21 mouse cellular contexts compared by ENCODE assay signal in the genomic region with DNA sequence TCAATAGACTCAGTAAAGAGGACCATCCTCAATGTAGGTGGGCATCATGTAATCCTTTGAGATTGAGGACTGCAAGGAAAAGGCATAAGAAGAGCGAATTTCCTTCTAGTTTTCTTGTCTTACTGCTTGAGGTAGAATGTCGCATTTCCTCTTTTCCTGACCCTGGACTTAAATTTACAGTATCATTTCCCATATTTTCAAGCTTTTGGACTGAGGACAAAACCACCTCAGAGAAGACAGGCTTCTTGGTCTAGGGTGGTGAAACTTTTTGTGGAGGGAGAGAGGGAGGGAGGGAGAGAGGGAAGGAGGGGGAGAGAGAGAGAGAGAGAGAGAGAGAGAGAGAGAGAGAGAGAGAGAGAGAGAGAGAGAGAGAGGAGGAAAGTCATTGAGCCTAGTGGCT.
"Had no signal": no experiment of that assay in that cellular context is flagged by ENCODE, and none has a peak within 500 bp of the region (broad histone marks: within the 10 kb centered on the region; RNA-seq: fewer than 3 reads in every experiment).

No protein-coding gene starts in this region.

- H3K4me3 ChIP-seq: limb, embryonic 10.5 days; limb, embryonic 13.5 days; liver, embryonic 12.5 days; liver, embryonic 15.5 days; lung, embryonic 15.5 days; neural tube, embryonic 12.5 days; neural tube, embryonic 15.5 days; stomach, embryonic 15.5 days had no signal

- H3K27ac ChIP-seq: limb, embryonic 10.5 days; limb, embryonic 13.5 days; liver, embryonic 12.5 days; liver, embryonic 15.5 days; lung, embryonic 15.5 days; neural tube, embryonic 12.5 days; neural tube, embryonic 15.5 days; stomach, embryonic 15.5 days had no signal

- H3K36me3 ChIP-seq: limb, embryonic 10.5 days; limb, embryonic 13.5 days; liver, embryonic 12.5 days; liver, embryonic 15.5 days; lung, embryonic 15.5 days; neural tube, embryonic 12.5 days; neural tube, embryonic 15.5 days; stomach, embryonic 15.5 days had no signal

- DNase-seq: kidney, adult 2 months; kidney, postnatal 14 days; kidney, postnatal 4 days; liver; lung, adult 18-20 months; lung, postnatal 10 days; lung, postnatal 36 days; midbrain, embryonic 14.5 days; right cerebral cortex, adult 18-20 months; right cerebral cortex, postnatal 14 days; right cerebral cortex, postnatal 4 days; thymus, postnatal 25 days had no signal

- ATAC-seq: intestine, postnatal 0 days; liver, embryonic 12.5 days had no signal
